Mouse (Mus musculus) ES-E14 (cell line): ENCODE data around the gene Gm3404. TPM values are rescaled to one million over a fixed set of nuclear protein-coding genes. Genes with fewer than 3 reads are reported as not detected.
"Not testable (repeated sequence)": the region's sequence is repeated elsewhere in the genome, so short reads cannot be mapped to it uniquely, and the experiment has no call there.

Experiments used
- DNase-seq: peaks from one replicate; pipeline ENCODE4 v3.0.0-alpha.2; 2013; ENCODE audit warnings: low read depth, low spot score
- H3K27ac ChIP-seq: 2 replicates; pipeline ENCODE4 v1.5.1; 2012; ENCODE audit warnings: low read depth, mild to moderate bottlenecking, low read length, moderate library complexity, mixed read lengths; ENCODE audit not compliant: poor library complexity, insufficient read depth, severe bottlenecking
- H3K36me3 ChIP-seq: 2 replicates; pipeline ENCODE4 v1.6.1; 2012; ENCODE audit warnings: mild to moderate bottlenecking, low read length, moderate library complexity, mixed read lengths; ENCODE audit not compliant: control insufficient read depth, poor library complexity, insufficient read depth, severe bottlenecking
- H3K4me1 ChIP-seq, 2 experiments: fragments of 150-350 bp in 1 of 2; sonication (generic) in 1 of 2; 2 replicates each; pipeline ENCODE4 v1.6.1; 2012; ENCODE audit warnings: low read length in 2 of 2, mild to moderate bottlenecking in 1 of 2, mixed read lengths in 1 of 2; ENCODE audit not compliant: control insufficient read depth in 2 of 2, insufficient read depth in 2 of 2, poor library complexity in 1 of 2
- H3K4me3 ChIP-seq, 2 experiments: fragments of 150-350 bp in 1 of 2; sonication (generic) in 1 of 2; 2 replicates each; pipeline ENCODE4 v1.5.1; 2012; ENCODE audit warnings: low read length in 2 of 2, low read depth in 1 of 2, mild to moderate bottlenecking in 1 of 2, mixed read lengths in 1 of 2; ENCODE audit not compliant: insufficient read depth in 1 of 2, poor library complexity in 1 of 2, severe bottlenecking in 1 of 2
- H3K9ac ChIP-seq: 2 replicates; pipeline ENCODE4 v1.6.1; 2012; ENCODE audit warnings: low read depth, mild to moderate bottlenecking, low read length, mixed read lengths; ENCODE audit not compliant: poor library complexity, insufficient read depth, severe bottlenecking
- H3K9me3 ChIP-seq: fragments of 150-350 bp; sonication (generic); 2 replicates; pipeline ENCODE4 v1.6.1; 2012; ENCODE audit warnings: low read depth, mild to moderate bottlenecking, low read length; ENCODE audit not compliant: control insufficient read depth, insufficient read depth
- in situ Hi-C, 2 experiments: fragments of 600-800 bp; cut with MboI; formaldehyde crosslinking; loops; one replicate each; pipeline ENCODE4 v1.15.1; 2025; ENCODE audit warnings: low sequenced_read_pairs in 2 of 2, inconsistent platforms in 1 of 2; ENCODE audit not compliant: unreplicated experiment in 2 of 2
- total RNA-seq: library from RNA; depleted of rRNA; stranded (reverse); fragments of 300-350 nt; gene quantifications from 2 replicates; pipeline ENCODE4 v1.2.3, GENCODE M21; 2012; rRNA removed

Gm3404 gene
- total RNA-seq: not detected in 2 replicates

DNA sequence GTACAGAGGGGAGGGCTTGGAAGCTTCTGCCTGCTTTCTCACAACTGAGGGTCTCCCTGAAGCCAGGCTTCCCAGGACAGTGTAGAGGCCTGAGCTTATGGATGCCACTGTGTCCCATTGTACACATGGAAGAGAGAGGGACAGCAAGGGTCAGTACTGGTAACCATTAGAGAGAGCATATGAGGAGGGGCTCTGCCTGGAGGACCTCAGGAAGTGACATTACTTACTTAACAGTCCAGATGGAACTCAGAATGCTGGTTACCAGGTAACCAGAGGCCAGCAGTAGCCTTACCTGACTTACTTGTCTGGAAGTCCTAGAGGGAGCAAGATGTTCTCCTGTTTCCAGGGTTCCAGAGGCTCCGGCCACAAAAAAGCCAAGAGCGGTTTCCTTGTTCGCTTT lies at the start of gene Gm3404:
Gene Gm3404 (plus strand): TSS at position 301 of the 400 bp plus-strand sequence.
- H3K36me3 ChIP-seq, H3K4me3 ChIP-seq, H3K4me1 ChIP-seq, DNase-seq, in situ Hi-C loops, H3K27ac ChIP-seq, H3K9ac ChIP-seq, H3K9me3 ChIP-seq: not testable (repeated sequence)

DNA sequence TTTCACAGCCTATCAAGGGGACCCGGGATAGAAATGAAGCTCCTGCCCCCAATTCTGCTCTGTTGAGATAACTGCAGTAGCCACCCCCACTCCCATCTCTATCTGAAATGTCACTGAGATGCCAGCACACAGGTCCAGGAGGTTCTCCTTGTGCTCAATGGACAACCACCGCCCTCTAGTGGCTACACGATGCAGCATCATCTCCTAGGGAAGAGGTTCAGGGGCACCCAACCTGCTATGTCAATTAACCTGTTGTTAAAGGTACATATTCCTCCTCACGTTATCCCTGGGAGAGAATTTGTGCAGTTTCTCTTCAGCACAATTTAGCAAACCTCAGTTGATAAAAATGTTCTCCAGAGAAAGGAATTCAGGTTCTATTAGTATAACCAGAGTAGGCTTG lies 46.0 kb upstream of the Gm3404 start:
- not testable (repeated sequence) for H3K4me1 ChIP-seq, H3K36me3 ChIP-seq, H3K27ac ChIP-seq, H3K9ac ChIP-seq, DNase-seq, H3K9me3 ChIP-seq, H3K4me3 ChIP-seq
- in situ Hi-C loops: loop anchor here (5.0 to 25.0 kb wide), 3 partner anchors 92 to 292 kb away; partner anchors contain the start of genes 1700001J03Rik (in 2 of the 2) and Wasf3 (in 1 of the 2)

DNA sequence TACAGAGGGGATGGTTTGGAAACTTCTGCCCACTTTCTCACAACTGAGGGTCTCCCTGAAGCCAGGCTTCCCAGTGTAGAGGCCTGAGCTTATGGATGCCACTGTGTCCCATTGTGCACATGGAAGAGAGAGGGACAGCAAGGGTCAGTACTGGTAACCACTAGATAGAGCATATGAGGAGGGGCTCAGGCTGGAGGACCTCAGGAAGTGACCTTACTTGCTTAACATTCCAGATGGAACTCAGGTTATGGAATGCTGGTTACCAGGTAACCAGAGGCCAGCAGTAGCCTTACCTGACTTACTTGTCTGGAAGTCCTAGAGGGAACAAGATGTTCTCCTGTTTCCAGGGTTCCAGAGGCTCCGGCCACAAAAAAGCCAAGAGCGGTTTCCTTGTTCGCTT lies 43.9 kb upstream of the Gm3404 start, which contains the start of gene Gm6408:
Gene Gm6408 (plus strand): TSS at position 301 of the 400 bp plus-strand sequence.
- H3K4me1 ChIP-seq, H3K9me3 ChIP-seq, H3K4me3 ChIP-seq, DNase-seq, H3K27ac ChIP-seq, H3K9ac ChIP-seq, H3K36me3 ChIP-seq: not testable (repeated sequence)
- in situ Hi-C loops: loop anchor here (25.0 kb wide), 2 partner anchors 94 to 294 kb away; partner anchors contain the start of genes 1700001J03Rik (in 2 of the 2) and Wasf3 (in 1 of the 2)

DNA sequence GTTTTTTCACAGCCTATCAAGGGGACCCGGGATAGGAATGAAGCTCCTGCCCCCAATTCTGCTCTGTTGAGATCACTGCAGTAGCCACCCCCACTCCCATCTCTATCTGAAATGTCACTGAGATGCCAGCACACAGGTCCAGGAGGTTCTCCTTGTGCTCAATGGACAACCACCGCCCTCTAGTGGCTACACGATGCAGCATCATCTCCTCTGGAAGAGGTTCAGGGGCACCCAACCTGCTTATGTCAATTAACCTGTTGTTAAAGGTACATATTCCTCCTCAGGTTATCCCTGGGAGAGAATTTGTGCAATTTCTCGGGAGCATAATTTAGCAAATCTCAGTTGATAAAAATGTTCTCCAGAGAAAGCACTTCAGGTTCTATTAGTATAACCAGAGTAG lies 36.6 kb upstream of the Gm3404 start:
- H3K9me3 ChIP-seq, H3K36me3 ChIP-seq, H3K4me3 ChIP-seq, H3K9ac ChIP-seq, H3K27ac ChIP-seq, DNase-seq, H3K4me1 ChIP-seq: not testable (repeated sequence)
- in situ Hi-C loops: loop anchor here (25.0 kb wide), 2 partner anchors 102 to 302 kb away; partner anchors contain the start of genes 1700001J03Rik (in 2 of the 2) and Wasf3 (in 1 of the 2)

DNA sequence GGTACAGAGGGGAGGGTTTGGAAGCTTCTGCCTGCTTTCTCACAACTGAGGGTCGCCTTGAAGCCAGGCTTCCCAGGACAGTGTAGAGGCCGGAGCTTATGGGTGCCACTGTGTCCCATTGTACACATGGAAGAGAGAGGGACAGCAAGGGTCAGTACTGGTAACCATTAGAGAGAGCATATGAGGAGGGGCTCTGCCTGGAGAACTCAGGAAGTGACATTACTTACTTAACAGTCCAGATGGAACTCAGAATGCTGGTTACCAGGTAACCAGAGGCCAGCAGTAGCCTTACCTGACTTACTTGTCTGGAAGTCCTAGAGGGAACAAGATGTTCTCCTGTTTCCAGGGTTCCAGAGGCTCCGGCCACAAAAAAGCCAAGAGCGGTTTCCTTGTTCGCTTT lies 34.5 kb upstream of the Gm3404 start, which contains the start of gene Gm6370:
Gene Gm6370 (plus strand): TSS at position 301 of the 400 bp plus-strand sequence.
- in situ Hi-C loops: loop anchor here (25.0 kb wide), 2 partner anchors 104 to 304 kb away; partner anchors contain the start of genes 1700001J03Rik (in 2 of the 2) and Wasf3 (in 1 of the 2)
- H3K4me3 ChIP-seq, DNase-seq, H3K4me1 ChIP-seq, H3K9ac ChIP-seq, H3K27ac ChIP-seq, H3K36me3 ChIP-seq, H3K9me3 ChIP-seq: not testable (repeated sequence)

DNA sequence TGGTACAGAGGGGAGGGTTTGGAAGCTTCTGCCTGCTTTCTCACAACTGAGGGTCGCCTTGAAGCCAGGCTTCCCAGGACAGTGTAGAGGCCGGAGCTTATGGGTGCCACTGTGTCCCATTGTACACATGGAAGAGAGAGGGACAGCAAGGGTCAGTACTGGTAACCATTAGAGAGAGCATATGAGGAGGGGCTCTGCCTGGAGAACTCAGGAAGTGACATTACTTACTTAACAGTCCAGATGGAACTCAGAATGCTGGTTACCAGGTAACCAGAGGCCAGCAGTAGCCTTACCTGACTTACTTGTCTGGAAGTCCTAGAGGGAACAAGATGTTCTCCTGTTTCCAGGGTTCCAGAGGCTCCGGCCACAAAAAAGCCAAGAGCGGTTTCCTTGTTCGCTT lies 23.5 kb upstream of the Gm3404 start, which contains the start of gene 4930449I24Rik:
Gene 4930449I24Rik (plus strand): TSS at position 301 of the 400 bp plus-strand sequence.
- H3K9ac ChIP-seq, H3K4me3 ChIP-seq, in situ Hi-C loops, H3K27ac ChIP-seq, H3K9me3 ChIP-seq, H3K4me1 ChIP-seq, H3K36me3 ChIP-seq, DNase-seq: not testable (repeated sequence)

DNA sequence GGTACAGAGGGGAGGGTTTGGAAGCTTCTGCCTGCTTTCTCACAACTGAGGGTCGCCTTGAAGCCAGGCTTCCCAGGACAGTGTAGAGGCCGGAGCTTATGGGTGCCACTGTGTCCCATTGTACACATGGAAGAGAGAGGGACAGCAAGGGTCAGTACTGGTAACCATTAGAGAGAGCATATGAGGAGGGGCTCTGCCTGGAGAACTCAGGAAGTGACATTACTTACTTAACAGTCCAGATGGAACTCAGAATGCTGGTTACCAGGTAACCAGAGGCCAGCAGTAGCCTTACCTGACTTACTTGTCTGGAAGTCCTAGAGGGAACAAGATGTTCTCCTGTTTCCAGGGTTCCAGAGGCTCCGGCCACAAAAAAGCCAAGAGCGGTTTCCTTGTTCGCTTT lies 11.8 kb upstream of the Gm3404 start, which contains the start of gene Gm3402:
Gene Gm3402 (plus strand): TSS at position 301 of the 400 bp plus-strand sequence.
- H3K27ac ChIP-seq, H3K4me1 ChIP-seq, H3K4me3 ChIP-seq, H3K9ac ChIP-seq, H3K9me3 ChIP-seq, DNase-seq, H3K36me3 ChIP-seq, in situ Hi-C loops: not testable (repeated sequence)

DNA sequence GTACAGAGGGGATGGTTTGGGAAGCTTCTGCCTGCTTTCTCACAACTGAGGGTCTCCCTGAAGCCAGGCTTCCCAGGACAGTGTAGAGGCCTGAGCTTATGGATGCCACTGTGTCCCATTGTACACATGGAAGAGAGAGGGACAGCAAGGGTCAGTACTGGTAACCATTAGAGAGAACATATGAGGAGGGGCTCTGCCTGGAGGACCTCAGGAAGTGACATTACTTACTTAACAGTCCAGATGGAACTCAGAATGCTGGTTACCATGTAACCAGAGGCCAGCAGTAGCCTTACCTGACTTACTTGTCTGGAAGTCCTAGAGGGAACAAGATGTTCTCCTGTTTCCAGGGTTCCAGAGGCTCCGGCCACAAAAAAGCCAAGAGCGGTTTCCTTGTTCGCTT lies 11.7 kb downstream of the Gm3404 start, which contains the start of gene Gm3409:
Gene Gm3409 (plus strand): TSS at position 301 of the 400 bp plus-strand sequence.
- H3K4me3 ChIP-seq, H3K36me3 ChIP-seq, in situ Hi-C loops, H3K9ac ChIP-seq, H3K27ac ChIP-seq, H3K4me1 ChIP-seq, H3K9me3 ChIP-seq, DNase-seq: not testable (repeated sequence)
